Mouse (Mus musculus) yolk sac, embryonic 10.5 days (tissue): ENCODE data around the gene Oxa1l.

Experiments
- DNase-seq: peaks from one replicate; pipeline ENCODE4 v3.0.0-alpha.2; 2017; ENCODE audit warnings: low spot score

Oxa1l gene

DNA sequence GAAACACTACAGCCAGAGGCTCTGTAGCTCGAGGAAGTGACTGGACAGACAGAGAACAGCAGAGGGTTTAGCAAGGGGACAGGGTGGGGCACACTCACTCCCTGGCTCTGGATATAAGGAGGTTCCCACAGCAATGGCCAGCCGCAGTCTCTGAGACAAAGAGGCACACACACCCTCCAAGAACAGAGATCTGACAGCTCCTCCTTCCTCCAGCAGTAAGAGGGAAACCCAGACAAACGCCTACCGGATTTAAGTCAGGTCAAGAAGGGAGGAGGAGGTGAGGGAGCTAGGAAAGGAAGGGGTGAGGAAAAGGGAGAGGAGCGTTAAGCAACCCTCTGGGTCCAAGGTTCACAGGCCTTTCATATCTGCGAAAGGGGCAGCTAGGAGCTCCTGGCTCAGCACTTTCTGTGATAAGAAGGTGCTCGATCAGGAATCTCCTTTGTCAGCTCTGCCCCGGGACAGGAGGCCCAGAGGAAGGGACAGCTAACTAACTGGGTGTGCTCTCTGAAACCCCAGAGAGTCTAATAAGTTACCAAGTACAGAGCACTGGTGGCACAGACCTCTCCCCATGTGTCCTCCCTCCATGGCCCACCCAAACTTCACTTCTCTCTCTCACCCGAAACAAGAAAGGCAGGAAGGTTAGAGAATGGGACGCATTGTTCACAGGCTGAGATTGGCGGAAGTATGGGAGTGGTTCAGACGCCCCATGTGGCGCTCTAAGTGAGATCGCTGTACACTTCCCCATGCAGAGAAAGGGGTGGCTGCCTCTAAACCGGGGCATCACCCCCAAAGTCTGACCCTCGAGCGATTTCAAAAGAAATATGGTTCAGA lies 49.6 kb downstream of the Oxa1l start:
- peak; percentile 90 for DNase-seq

- DNase-seq = no peak
Observed at GRCm38 (mm10) chr14:54412000-54412576, 51.5 kb downstream of the Oxa1l start.

DNA sequence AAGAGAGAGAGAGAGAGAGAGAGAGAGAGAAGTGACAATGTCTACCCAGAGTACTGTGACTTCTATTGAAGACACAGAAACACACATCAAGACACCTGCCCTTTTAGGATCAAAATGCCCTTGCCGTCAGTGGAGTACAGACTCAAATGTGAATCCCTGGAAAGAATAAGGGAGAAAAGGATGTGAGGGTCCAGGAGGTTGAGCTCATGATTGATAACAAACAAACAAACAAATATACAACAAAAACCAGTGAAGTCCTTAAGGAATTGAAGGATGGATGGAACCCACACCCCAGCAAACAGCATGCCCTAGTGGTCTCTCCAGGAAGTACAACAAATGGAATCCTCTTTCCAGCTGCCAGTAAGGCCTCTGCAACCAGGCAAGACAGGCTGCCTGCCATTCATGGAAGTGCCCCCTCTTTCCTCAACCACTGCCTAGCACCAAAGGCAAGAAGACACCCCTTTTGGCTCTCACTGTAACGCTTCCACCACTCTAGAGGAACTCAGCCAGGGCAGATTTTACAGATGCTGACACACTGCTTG lies 52.1 kb downstream of the Oxa1l start:
- DNase-seq = peak; percentile 59

- no peak for DNase-seq
Observed at GRCm38 (mm10) chr14:54413877-54414700, 53.5 kb downstream of the Oxa1l start.

DNA sequence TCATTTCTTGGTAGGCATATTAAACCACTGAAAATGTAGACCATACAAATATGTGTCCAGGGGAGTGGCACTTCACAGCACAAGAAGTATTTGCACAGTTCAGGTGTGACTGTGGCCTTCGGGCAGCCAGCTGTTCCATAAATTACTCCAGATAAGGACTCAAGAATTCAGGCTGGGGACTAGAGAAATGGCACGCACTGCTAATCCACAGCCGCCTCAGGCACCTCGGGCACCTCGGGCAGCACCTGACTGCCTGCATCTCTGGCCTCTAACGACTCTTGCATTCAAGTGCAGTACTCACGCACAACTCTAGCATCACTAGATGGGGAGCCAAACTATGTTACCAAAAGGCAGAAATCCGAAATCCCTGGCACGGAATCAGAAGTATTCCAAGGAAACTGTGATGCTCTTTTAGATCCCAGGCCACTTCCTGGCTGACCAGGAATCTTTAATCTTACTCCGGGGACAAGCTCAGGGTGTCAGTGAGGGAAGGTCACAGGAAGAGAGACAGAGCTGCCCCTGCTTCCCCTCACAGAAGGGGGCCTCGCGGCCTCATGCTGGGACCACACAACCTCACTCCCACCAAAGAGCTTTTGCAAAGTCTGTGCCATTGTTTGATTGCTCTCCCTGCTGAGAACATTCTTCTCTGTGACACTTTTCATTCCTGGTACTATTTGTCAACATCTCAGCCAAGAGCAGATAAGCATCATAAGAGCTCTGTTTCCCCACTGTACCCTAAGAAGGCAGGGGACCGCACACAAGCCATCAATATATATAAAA lies 54.8 kb downstream of the Oxa1l start:
- no peak for DNase-seq

- no peak for DNase-seq
Observed at GRCm38 (mm10) chr14:54416229-54416775, 55.7 kb downstream of the Oxa1l start.

DNA sequence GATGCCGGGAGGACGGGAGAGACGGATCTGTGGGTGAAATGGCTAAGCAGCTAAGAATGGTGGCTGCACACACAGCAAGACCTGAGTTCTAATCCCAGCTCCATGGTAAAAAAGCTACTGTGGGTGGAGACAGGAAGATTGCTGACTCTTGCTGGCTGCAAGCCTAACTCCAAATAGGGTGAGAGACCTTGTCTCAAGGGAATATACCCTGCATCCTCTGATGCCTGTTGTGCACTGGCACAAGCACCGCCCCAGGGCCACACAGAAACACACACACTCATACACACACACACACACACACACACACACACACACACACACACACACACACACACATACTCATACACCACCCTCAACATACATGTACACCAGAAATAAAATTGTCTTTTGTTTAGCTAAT lies 56.2 kb downstream of the Oxa1l start:
- no peak for DNase-seq

- peak; percentile 50 for DNase-seq
Observed at GRCm38 (mm10) chr14:54417623-54418081, 57.0 kb downstream of the Oxa1l start, which contains the start of gene Slc7a7. TSS of gene Slc7a7 (minus strand) at chr14:54417780.
